Mouse (Mus musculus): Measurements from ENCODE around the gene Fbxo7. TPM values are rescaled to one million over a fixed set of nuclear protein-coding genes. Genes with fewer than 3 reads are reported as not detected.
A peak's percentile ranks its signal among the peaks of the same experiment; 100 is the strongest.
"Not testable (repeated sequence)": the region's sequence is repeated elsewhere in the genome, so short reads cannot be mapped to it uniquely, and the experiment has no call there.

Fbxo7 gene
- total RNA-seq, 2 experiments from 2014 or later, result 8.5 to 11.8 TPM

- intact Hi-C loops (cut with DNase I), result no loop called here
- TF ChIP-seq CTCF (IDR thresholded peaks at IDR 0.05), result no peak
- H3K4me3 ChIP-seq, result no peak overlapping the region
- H3K27ac ChIP-seq, result no peak overlapping the region
- DNase-seq, result no peak
These were observed 4.0 kb upstream of the Fbxo7 start for GRCm38 (mm10) chr10:86017781-86018180.

DNA sequence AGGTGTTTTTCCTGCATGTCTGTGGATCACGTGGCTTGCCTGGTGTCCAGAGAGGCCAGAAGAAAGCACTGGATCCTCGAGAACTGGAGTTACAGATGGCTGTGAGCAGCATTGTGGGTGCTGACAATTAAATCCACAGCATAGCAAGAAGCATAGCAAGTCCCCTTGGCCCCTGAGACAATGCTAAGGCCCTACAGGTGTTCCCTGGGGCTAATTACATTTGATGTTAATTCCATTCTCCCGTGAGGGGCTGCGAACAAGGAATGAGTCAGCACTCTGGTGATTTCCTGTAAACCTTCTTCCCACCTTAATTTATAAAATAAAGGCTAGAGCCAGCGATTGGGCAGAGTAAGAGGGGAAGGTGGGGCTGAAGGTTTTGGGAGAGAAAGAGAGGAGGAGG is 3.0 kb upstream of the Fbxo7 start:
- DNase-seq, result no peak
- intact Hi-C loops (cut with DNase I), result no loop called here
- no peak for TF ChIP-seq CTCF (IDR thresholded peaks at IDR 0.05)
- Histone ChIP-seq H3K27ac (no peak overlapping the region), H3K4me3 (no peak overlapping the region)

DNA sequence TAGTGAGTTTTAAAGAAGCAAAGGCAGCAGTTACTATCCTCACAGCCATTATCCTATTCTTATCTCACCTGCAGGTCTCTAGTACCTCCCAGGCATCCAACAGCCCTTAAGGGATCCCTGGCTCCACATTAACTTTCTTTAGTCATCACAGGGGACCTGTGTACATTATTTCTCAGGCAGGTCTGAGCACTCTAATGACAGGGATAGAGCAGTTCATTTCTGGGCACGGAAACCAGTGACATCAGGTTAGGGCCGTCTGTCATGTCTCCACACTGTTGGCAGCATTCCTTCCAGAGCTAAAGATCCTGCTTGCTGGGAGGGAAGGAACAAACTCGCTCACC is 394 bp upstream of the Fbxo7 start:
- intact Hi-C loops (cut with DNase I), result loop anchor here (2.0 to 5.0 kb wide), 3 partner anchors 64 to 443 kb away; partner anchors contain the start of gene Rtcb
- no peak for DNase-seq
- TF ChIP-seq CTCF (IDR thresholded peaks at IDR 0.05), result no peak
- Histone ChIP-seq H3K27ac (peak overlapping the region; percentile 94), H3K4me3 (peak overlapping the region; percentile 100)

DNA sequence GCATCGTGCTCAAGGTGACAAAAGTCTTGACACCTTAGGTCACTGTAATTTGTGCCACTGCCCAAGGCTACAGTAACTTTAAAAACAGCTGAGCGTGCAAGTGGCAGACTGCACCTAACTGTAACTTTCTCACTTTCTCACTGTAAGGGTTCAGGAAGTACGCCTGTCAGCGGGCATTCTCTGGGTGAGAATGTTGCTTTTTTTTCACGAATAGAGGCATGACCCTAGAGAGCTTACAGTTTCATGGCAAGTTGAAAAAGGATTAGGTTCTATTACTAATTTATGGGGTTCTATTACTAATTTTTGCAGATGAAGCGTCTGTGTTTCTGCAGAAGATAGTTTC is 673 bp downstream of the Fbxo7 start:
- intact Hi-C loops (cut with DNase I), result loop anchor here (5.0 kb wide), 2 partner anchors 65 to 275 kb away; partner anchors contain the start of gene Rtcb
- peak overlapping the region; percentile 100 for H3K4me3 ChIP-seq
- no peak for DNase-seq
- no peak for TF ChIP-seq CTCF (IDR thresholded peaks at IDR 0.05)
- H3K27ac ChIP-seq, result peak overlapping the region; percentile 94

GRCm38 (mm10) chr10:86023149-86023548 is 1.4 kb downstream of the Fbxo7 start:
- DNase-seq, result no peak
- H3K4me3 ChIP-seq, result peak overlapping the region; percentile 100
- intact Hi-C loops (cut with DNase I), result loop anchor here (5.0 kb wide), 2 partner anchors 66 to 274 kb away; partner anchors contain the start of gene Rtcb

DNA sequence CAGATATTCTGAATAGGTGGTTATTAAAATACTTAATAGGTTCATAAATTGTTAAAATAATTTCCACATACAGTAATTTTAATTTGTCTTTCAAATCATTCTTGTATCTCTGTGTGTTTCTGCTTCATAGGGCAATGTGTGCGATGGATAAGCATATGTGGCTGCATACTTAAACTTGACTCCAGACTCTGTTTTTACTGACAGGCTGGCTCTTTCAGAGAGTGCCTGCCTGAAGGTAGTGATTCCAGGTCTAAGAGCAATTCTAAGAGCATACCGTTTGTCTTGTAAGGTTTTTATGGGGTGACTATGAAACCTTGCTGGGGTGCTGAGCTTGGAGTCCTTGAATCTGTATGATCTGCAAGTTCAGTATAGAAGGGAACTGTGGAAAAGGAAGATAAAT is 4.1 kb downstream of the Fbxo7 start:
- intact Hi-C loops (cut with DNase I), result no loop called here
- TF ChIP-seq CTCF (IDR thresholded peaks at IDR 0.05), result no peak
- Histone ChIP-seq H3K27ac (no peak overlapping the region), H3K4me3 (no peak overlapping the region)
- DNase-seq, result no peak

More at GRCm38 (mm10) chr10:86023149-86023548, 1.4 kb downstream of the Fbxo7 start:
- H3K27ac ChIP-seq, result peak overlapping the region; percentile 94
- TF ChIP-seq CTCF (IDR thresholded peaks at IDR 0.05), result no peak

DNA sequence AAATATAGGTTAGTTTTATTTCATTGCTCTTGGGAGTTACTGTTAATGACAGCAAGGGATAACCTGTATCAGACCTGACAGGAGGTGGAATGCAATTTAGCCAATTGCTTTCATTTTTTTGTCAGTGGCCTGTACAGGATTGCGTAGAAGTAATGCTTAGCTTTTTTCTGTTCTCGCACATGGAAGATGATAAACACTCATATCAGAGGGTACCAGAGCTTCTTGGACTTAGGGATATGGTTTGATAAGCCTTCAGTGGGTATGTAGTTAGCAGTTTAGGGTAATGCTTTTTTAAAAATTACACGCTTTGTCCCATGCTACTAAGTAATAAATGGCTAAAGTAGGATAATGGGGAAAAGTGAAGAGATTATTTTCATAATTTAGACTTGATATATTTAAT is 4.6 kb downstream of the Fbxo7 start:
- H3K4me3 ChIP-seq, result no peak overlapping the region
- DNase-seq, result no peak
- TF ChIP-seq CTCF (IDR thresholded peaks at IDR 0.05), result no peak
- no peak overlapping the region for H3K27ac ChIP-seq
- intact Hi-C loops (cut with DNase I), result no loop called here

GRCm38 (mm10) chr10:86026807-86027206 is 5.0 kb downstream of the Fbxo7 start:
- H3K4me3 ChIP-seq; H3K27ac ChIP-seq; intact Hi-C loops (cut with DNase I); DNase-seq: not testable (repeated sequence)

DNA sequence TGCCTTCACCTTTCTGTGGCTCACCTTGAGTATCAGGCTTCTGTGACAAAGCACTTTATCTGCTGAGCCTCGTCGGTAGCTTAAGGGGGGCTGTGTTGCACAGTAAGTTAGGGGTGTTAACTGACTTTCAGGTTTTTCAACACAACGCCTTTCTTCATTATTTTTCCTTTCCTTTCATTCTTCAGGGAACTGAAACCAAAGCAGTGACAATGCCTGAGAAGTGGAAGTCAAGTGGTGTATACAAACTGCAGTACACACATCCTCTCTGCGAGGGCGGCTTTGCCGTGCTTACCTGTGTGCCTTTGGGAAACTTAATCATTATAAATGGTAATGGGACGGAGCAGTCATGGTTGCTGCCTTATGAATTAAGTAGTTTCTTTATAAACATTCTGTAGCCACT is 9.0 kb downstream of the Fbxo7 start:
- no peak for TF ChIP-seq CTCF (IDR thresholded peaks at IDR 0.05)
- DNase-seq, result no peak
- H3K27ac ChIP-seq, result no peak overlapping the region
- intact Hi-C loops (cut with DNase I), result no loop called here
- no peak overlapping the region for H3K4me3 ChIP-seq

DNA sequence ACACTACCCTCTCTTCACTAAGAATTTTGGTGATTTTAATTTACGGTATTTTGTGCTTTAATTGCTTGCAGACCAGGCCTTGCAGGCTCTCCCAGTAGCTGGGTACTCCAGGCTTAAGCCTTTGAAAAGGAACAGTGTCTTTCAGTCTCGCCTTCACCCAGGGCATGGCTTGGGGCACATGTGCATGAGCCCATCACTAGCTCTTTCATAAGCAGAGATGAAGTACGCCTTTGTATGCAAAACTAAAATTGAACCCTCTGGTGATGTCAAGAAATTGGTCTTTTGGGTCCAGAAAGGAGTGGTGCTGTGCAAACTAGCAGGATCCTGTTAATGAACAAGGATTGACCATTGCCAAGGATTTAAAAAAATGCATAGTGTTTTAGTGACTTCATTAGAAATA is 10.7 kb downstream of the Fbxo7 start:
- intact Hi-C loops (cut with DNase I), result no loop called here
- peak overlapping the region; percentile 20; the same call in 1 of the 2 replicates for H3K27ac ChIP-seq
- no peak overlapping the region for H3K4me3 ChIP-seq
- DNase-seq, result no peak
- no peak for TF ChIP-seq CTCF (IDR thresholded peaks at IDR 0.05)

GRCm38 (mm10) chr10:86034007-86034728 is 12.4 kb downstream of the Fbxo7 start:
- TF ChIP-seq CTCF (IDR thresholded peaks at IDR 0.05), result no peak
- Histone ChIP-seq H3K4me3 (no peak overlapping the region), H3K27ac (no peak overlapping the region)
- intact Hi-C loops (cut with DNase I), result no loop called here
- DNase-seq, result peak; percentile 30

DNA sequence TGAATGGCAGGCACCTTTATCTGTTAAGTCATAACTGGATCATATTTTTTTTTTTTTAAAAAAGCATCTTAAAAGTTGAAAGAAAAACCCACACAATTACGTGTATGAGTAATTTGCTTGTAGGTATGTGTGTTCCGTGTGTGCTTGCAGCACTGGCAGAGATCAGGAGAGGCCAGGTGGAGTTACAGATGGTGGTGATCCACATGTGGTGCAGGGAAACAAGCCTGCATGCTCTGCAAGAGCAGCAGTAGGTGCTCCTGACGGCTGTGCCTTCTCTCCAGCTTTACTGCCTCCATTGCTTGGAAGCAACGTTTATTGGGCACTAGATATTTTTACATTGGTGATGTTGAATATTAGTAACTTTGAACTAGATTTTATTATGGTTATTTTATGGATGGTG is 21.9 kb downstream of the Fbxo7 start:
- intact Hi-C loops (cut with DNase I), result no loop called here
- TF ChIP-seq CTCF (IDR thresholded peaks at IDR 0.05), result no peak
- Histone ChIP-seq H3K27ac (no peak overlapping the region), H3K4me3 (no peak overlapping the region)
- DNase-seq, result no peak

DNA sequence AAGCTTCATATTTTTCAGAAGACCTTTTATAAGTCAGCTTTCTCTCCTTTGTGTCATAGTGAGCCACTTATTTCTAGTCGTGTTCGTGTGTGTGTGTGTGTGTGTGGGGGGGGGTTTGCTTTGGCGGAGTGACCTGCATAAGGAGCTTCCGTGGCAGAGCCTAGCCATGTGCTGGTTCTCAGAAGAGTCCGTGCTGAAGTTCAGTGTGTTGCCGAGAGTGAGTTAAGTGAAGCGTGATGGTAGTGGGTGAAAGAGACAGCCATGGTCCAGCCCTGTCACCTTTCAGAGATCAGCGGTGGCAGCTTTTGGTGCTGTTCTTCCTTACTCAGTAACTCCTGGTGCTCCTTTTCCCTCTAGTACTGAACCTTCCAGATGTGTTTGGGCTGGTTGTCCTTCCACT is 22.3 kb downstream of the Fbxo7 start:
- no peak for TF ChIP-seq CTCF (IDR thresholded peaks at IDR 0.05)
- H3K4me3 ChIP-seq, result no peak overlapping the region
- no peak for DNase-seq
- intact Hi-C loops (cut with DNase I), result no loop called here
- no peak overlapping the region for H3K27ac ChIP-seq

DNA sequence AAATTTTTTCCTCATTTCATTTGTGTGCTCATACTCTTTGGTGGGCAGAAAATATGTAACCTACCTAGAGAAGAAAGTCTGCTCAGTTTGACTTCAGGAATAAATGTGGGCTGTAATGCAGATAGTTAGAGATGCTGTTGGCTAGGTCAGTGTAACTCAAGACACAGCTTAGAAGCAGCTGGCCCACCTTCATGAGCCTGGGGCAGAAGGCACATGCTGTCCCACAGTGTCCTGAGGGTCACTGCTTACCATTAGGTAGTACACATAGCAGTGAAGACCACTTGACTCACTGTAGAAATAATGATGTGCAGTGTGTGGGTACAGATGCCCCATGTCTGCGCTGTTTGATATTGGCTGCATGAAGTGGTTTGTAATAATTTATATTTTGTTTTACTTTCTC is 24.6 kb downstream of the Fbxo7 start:
- Histone ChIP-seq H3K4me3 (no peak overlapping the region), H3K27ac (0 out of 2 replicates have a peak overlapping the region, but pooled peaks have one; percentile 8)
- TF ChIP-seq CTCF (IDR thresholded peaks at IDR 0.05), result no peak
- DNase-seq, result peak; percentile 51
- intact Hi-C loops (cut with DNase I), result no loop called here

Measured in gastrocnemius, adult 2 months (tissue).